Mouse (Mus musculus) bone marrow macrophage, adult 2 months (primary cell): ENCODE data around the gene Atl2.

Experiments
- CTCF ChIP-seq: IDR thresholded peaks from 2 replicates; pipeline ENCODE4 v1.5.1; 2012; ENCODE audit warnings: low read depth, mild to moderate bottlenecking, low read length, moderate library complexity
- POLR2A ChIP-seq: IDR thresholded peaks from 2 replicates; pipeline ENCODE4 v1.6.1; 2012; ENCODE audit warnings: mild to moderate bottlenecking, low read depth, low read length, borderline replicate concordance

GRCm38 (mm10) chr17:79937921-79938601, 42.1 kb upstream of the Atl2 start:
- no peak for TF ChIP-seq CTCF
- TF ChIP-seq POLR2A: no peak
